Mouse (Mus musculus): ENCODE measurements around the gene Mettl14. TPM values are rescaled to one million over a fixed set of nuclear protein-coding genes. Genes with fewer than 3 reads are reported as not detected.

The Mettl14 gene
- polyA plus RNA-seq, 1 experiment from 2014 or later = 28.9 TPM

GRCm38 (mm10) chr3:123356377-123356991 is 29.4 kb downstream of the Mettl14 start:
- no peak for TF ChIP-seq CTCF (IDR thresholded peaks at IDR 0.05)
- no peak for DNase-seq (ENCODE audit: low read depth, low spot score)
- no peaks in the 10 kb centered on the region for H3K27me3 ChIP-seq
- CTCF ChIA-PET = interaction anchor here (1.1 to 3.5 kb wide), 4 partner anchors 8 to 122 kb away, joined by 3 to 20 read pairs (median 6); partner anchors contain the start of gene Synpo2
- in situ Hi-C loops (cut with MboI; ENCODE audit: low pct_unique_long_range_greater_than_20kb) = loop anchor here (25.0 kb wide), 1 partner anchor 419 kb away; no protein-coding TSS in a partner anchor
- POLR2A ChIA-PET = no interaction called here
- ATAC-seq = no peak

GRCm38 (mm10) chr3:123354388-123354787 is 31.5 kb downstream of the Mettl14 start:
- ATAC-seq (no peak), DNase-seq (ENCODE audit: low read depth, low spot score) (no peak)
- ChIA-PET POLR2A (interaction anchor here (1.1 kb wide), 1 partner anchor 178 kb away, joined by 7 read pairs; no protein-coding TSS in a partner anchor), CTCF (interaction anchor here (0.8 to 3.5 kb wide), 7 partner anchors 10 to 185 kb away, joined by 3 to 20 read pairs (median 4); partner anchors contain the start of gene Synpo2)
- no peak for TF ChIP-seq CTCF (IDR thresholded peaks at IDR 0.05)
- in situ Hi-C loops (cut with MboI; ENCODE audit: low pct_unique_long_range_greater_than_20kb) = loop anchor here (5.0 to 25.0 kb wide), 3 partner anchors 122 to 417 kb away; no protein-coding TSS in a partner anchor
- no peaks in the 10 kb centered on the region for H3K27me3 ChIP-seq

GRCm38 (mm10) chr3:123353661-123354060 is 32.2 kb downstream of the Mettl14 start:
- no peak for TF ChIP-seq CTCF (IDR thresholded peaks at IDR 0.05)
- no peak for DNase-seq (ENCODE audit: low read depth, low spot score)
- CTCF ChIA-PET = interaction anchor here (1.0 to 3.8 kb wide), 7 partner anchors 9 to 184 kb away, joined by 3 to 24 read pairs (median 5); partner anchors contain the start of gene Synpo2
- POLR2A ChIA-PET = no interaction called here
- in situ Hi-C loops (cut with MboI; ENCODE audit: low pct_unique_long_range_greater_than_20kb) = loop anchor here (5.0 to 25.0 kb wide), 3 partner anchors 121 to 416 kb away; no protein-coding TSS in a partner anchor
- H3K27me3 ChIP-seq = no peaks in the 10 kb centered on the region
- no peak for ATAC-seq

GRCm38 (mm10) chr3:123353183-123353582 is 32.7 kb downstream of the Mettl14 start:
- ChIA-PET CTCF (interaction anchor here (0.9 to 4.4 kb wide), 13 partner anchors 10 to 392 kb away, joined by 3 to 49 read pairs (median 6); partner anchors contain the start of gene Synpo2), POLR2A (no interaction called here)
- DNase-seq (ENCODE audit: low read depth, low spot score) (no peak), ATAC-seq (no peak)
- no peaks in the 10 kb centered on the region for H3K27me3 ChIP-seq
- peak; percentile 80 for TF ChIP-seq CTCF (IDR thresholded peaks at IDR 0.05)
- in situ Hi-C loops (cut with MboI; ENCODE audit: low pct_unique_long_range_greater_than_20kb) = loop anchor here (5.0 to 25.0 kb wide), 3 partner anchors 121 to 416 kb away; no protein-coding TSS in a partner anchor

GRCm38 (mm10) chr3:123351519-123351918 is 34.4 kb downstream of the Mettl14 start:
- POLR2A ChIA-PET = interaction anchor here (0.6 to 1.4 kb wide), 3 partner anchors 8 to 113 kb away, joined by 3 read pairs; no protein-coding TSS in a partner anchor

GRCm38 (mm10) chr3:123350602-123351001 is 35.3 kb downstream of the Mettl14 start:
- CTCF ChIA-PET = interaction anchor here (0.9 to 4.4 kb wide), 10 partner anchors 9 to 194 kb away, joined by 3 to 49 read pairs (median 10); partner anchors contain the start of gene Synpo2
- H3K27me3 ChIP-seq = no peaks in the 10 kb centered on the region
- ATAC-seq = no peak
- in situ Hi-C loops (cut with MboI; ENCODE audit: low pct_unique_long_range_greater_than_20kb) = loop anchor here (5.0 to 25.0 kb wide), 3 partner anchors 118 to 413 kb away; no protein-coding TSS in a partner anchor
- TF ChIP-seq CTCF (IDR thresholded peaks at IDR 0.05) = no peak
- DNase-seq (ENCODE audit: low read depth, low spot score) = no peak
- POLR2A ChIA-PET = interaction anchor here (0.9 to 1.4 kb wide), 2 partner anchors 9 to 29 kb away, joined by 3 read pairs; no protein-coding TSS in a partner anchor

More at GRCm38 (mm10) chr3:123351519-123351918, 34.4 kb downstream of the Mettl14 start:
- no peak for TF ChIP-seq CTCF (IDR thresholded peaks at IDR 0.05)
- no peak for ATAC-seq
- in situ Hi-C loops (cut with MboI; ENCODE audit: low pct_unique_long_range_greater_than_20kb) = loop anchor here (5.0 to 25.0 kb wide), 3 partner anchors 119 to 414 kb away; no protein-coding TSS in a partner anchor
- no peak for DNase-seq (ENCODE audit: low read depth, low spot score)
- CTCF ChIA-PET = interaction anchor here (0.8 to 4.4 kb wide), 12 partner anchors 8 to 194 kb away, joined by 3 to 49 read pairs (median 10); partner anchors contain the start of gene Synpo2
- H3K27me3 ChIP-seq = no peaks in the 10 kb centered on the region

- H3K27me3 ChIP-seq = no peaks in the 10 kb centered on the region
- DNase-seq (ENCODE audit: low read depth, low spot score) (no peak), ATAC-seq (no peak)
- ChIA-PET CTCF (interaction anchor here (1.1 to 2.3 kb wide), 7 partner anchors 13 to 179 kb away, joined by 3 to 9 read pairs (median 4); partner anchors contain the start of gene Synpo2), POLR2A (no interaction called here)
- TF ChIP-seq CTCF (IDR thresholded peaks at IDR 0.05) = no peak
- in situ Hi-C loops (cut with MboI; ENCODE audit: low pct_unique_long_range_greater_than_20kb) = no loop called here
Observed at GRCm38 (mm10) chr3:123348080-123348802, 37.7 kb downstream of the Mettl14 start.

GRCm38 (mm10) chr3:123343690-123344089 is 42.2 kb downstream of the Mettl14 start:
- DNase-seq (ENCODE audit: low read depth, low spot score) (no peak), ATAC-seq (no peak)
- H3K27me3 ChIP-seq = no peaks in the 10 kb centered on the region
- no peak for TF ChIP-seq CTCF (IDR thresholded peaks at IDR 0.05)
- POLR2A ChIA-PET = interaction anchor here (0.7 to 0.9 kb wide), 2 partner anchors 26 to 109 kb away, joined by 3 read pairs; no protein-coding TSS in a partner anchor
- CTCF ChIA-PET = interaction anchor here (1.4 to 2.6 kb wide), 3 partner anchors 21 to 113 kb away, joined by 3 to 11 read pairs (median 7); no protein-coding TSS in a partner anchor
- in situ Hi-C loops (cut with MboI; ENCODE audit: low pct_unique_long_range_greater_than_20kb) = no loop called here

- DNase-seq (ENCODE audit: low read depth, low spot score) (no peak), ATAC-seq (no peak)
- ChIA-PET CTCF (no interaction called here), POLR2A (no interaction called here)
- no peak for TF ChIP-seq CTCF (IDR thresholded peaks at IDR 0.05)
- in situ Hi-C loops (cut with MboI; ENCODE audit: low pct_unique_long_range_greater_than_20kb) = no loop called here
- H3K27me3 ChIP-seq = no peaks in the 10 kb centered on the region
Observed at GRCm38 (mm10) chr3:123341049-123341448, 44.9 kb downstream of the Mettl14 start.

- POLR2A ChIA-PET = no interaction called here
- CTCF ChIA-PET = interaction anchor here (1.0 to 1.2 kb wide), 3 partner anchors 10 to 14 kb away, joined by 3 read pairs; no protein-coding TSS in a partner anchor
Observed at GRCm38 (mm10) chr3:123338666-123339195, 47.2 kb downstream of the Mettl14 start.

More at GRCm38 (mm10) chr3:123338666-123339195, 47.2 kb downstream of the Mettl14 start:
- in situ Hi-C loops (cut with MboI; ENCODE audit: low pct_unique_long_range_greater_than_20kb) = no loop called here
- no peak for TF ChIP-seq CTCF (IDR thresholded peaks at IDR 0.05)
- no peak for ATAC-seq
- H3K27me3 ChIP-seq = no peaks in the 10 kb centered on the region
- no peak for DNase-seq (ENCODE audit: low read depth, low spot score)
